In genomic region chr2:104320061-104320624, GRCm38 (mm10) we compare ENCODE assay signal across 17 mouse cellular contexts.
DNase-seq lines count a peak whose midpoint lies in the region; ATAC-seq and TF ChIP-seq lines count a peak whose summit lies in the region.
"Had no signal": no experiment of that assay in that cellular context is flagged by ENCODE, and none has a peak within 500 bp of the region (broad histone marks: within the 10 kb centered on the region; RNA-seq: fewer than 3 reads in every experiment).

No protein-coding gene starts in this region.

- no peaks in the 10 kb centered on the region for H3K9me3 ChIP-seq in neural tube, embryonic 14.5 days (ENCODE audit: control insufficient read depth, low read length)
- H3K9me3 ChIP-seq: embryonic facial prominence, embryonic 10.5 days; heart, embryonic 13.5 days; limb, embryonic 12.5 days; liver, embryonic 12.5 days had no signal

- H3K36me3 ChIP-seq in kidney, adult 2 months (ENCODE audit: control insufficient read depth, insufficient read depth, low read length) = no peaks in the 10 kb centered on the region
- no peaks in the 10 kb centered on the region for H3K36me3 ChIP-seq in neural tube, embryonic 14.5 days (ENCODE audit: control insufficient read depth, insufficient read depth, low read length)
- H3K36me3 ChIP-seq: embryonic facial prominence, embryonic 10.5 days; heart, embryonic 13.5 days; limb, embryonic 12.5 days; liver, embryonic 12.5 days had no signal

- H3K4me1 ChIP-seq in kidney, adult 2 months (ENCODE audit: control insufficient read depth, insufficient read depth, low read length) = no peaks in the 10 kb centered on the region
- peaks cover 8% of the 10 kb centered on the region; the same call in 1 of the 2 replicates for H3K4me1 ChIP-seq in neural tube, embryonic 14.5 days (ENCODE audit: control insufficient read depth, insufficient read depth, low read length)
- peaks cover 16% of the 10 kb centered on the region for H3K4me1 ChIP-seq in olfactory bulb, adult 2 months (ENCODE audit: control insufficient read depth, insufficient read depth, low read length)
- H3K4me1 ChIP-seq: heart, embryonic 13.5 days; liver, embryonic 12.5 days had no signal

- peak; percentile 11 for DNase-seq in kidney, adult 2 months
- no peak for DNase-seq in kidney, adult 11 months
- DNase-seq in neural tube, embryonic 10.5 days (ENCODE audit: extremely low spot score, low spot score) = no peak
- peak; percentile 46 for DNase-seq in adrenal gland, postnatal 10 days
- DNase-seq in layer of hippocampus, postnatal 10 days (ENCODE audit: low spot score in 2 of 2) = no peak
- DNase-seq: gastrocnemius, postnatal 10 days; heart, adult 18-20 months; kidney, adult 8-10 months; lung, embryonic 14.5 days; lung, postnatal 4 days; thymus, postnatal 4 days had no signal

- H3K27me3 ChIP-seq in kidney, adult 2 months (replicated peaks; ENCODE audit: control insufficient read depth, insufficient read depth, low read length) = no peaks in the 10 kb centered on the region
- H3K27me3 ChIP-seq in neural tube, embryonic 14.5 days (ENCODE audit: control insufficient read depth, insufficient read depth, low read length) = no peaks in the 10 kb centered on the region
- H3K27me3 ChIP-seq: heart, embryonic 13.5 days; limb, embryonic 12.5 days had no signal

- H3K9ac ChIP-seq in neural tube, embryonic 14.5 days (replicated peaks; ENCODE audit: low read depth, low read length) = no peak overlapping the region
- H3K9ac ChIP-seq: heart, embryonic 13.5 days; limb, embryonic 12.5 days; liver, embryonic 12.5 days; lung, embryonic 14.5 days had no signal

- H3K4me3 ChIP-seq in kidney, adult 2 months (ENCODE audit: insufficient read depth, low read depth, low read length) = no peak overlapping the region
- no peak overlapping the region for H3K4me3 ChIP-seq in neural tube, embryonic 14.5 days (ENCODE audit: low read depth, low read length)
- no peak overlapping the region for H3K4me3 ChIP-seq in olfactory bulb, adult 2 months (ENCODE audit: insufficient read depth, low read depth, low read length)
- H3K4me3 ChIP-seq: embryonic facial prominence, embryonic 10.5 days; heart, embryonic 13.5 days; limb, embryonic 12.5 days; liver, embryonic 12.5 days had no signal

- no peak for TF ChIP-seq POLR2A in kidney, adult 2 months (IDR thresholded peaks at IDR 0.05; ENCODE audit: low read depth, low read length)
- TF ChIP-seq POLR2A in olfactory bulb, adult 2 months (IDR thresholded peaks at IDR 0.05; ENCODE audit: insufficient read depth, low read depth, low read length) = no peak

- H3K4me2 ChIP-seq in neural tube, embryonic 14.5 days (ENCODE audit: low read depth, low read length) = no peak overlapping the region
- H3K4me2 ChIP-seq: heart, embryonic 13.5 days; limb, embryonic 12.5 days; liver, embryonic 12.5 days; lung, embryonic 14.5 days had no signal

- peak; percentile 16; the same call in 1 of the 2 replicates for ATAC-seq in neural tube, embryonic 14.5 days (ENCODE audit: low read depth)
- ATAC-seq: liver, embryonic 12.5 days had no signal

- 41% methylated on average over 13 of the region's 13 CpGs for WGBS in kidney, adult 2 months
- 85% methylated on average over 13 of the region's 13 CpGs for WGBS in neural tube, embryonic 14.5 days
- 69% methylated on average over 13 of the region's 13 CpGs for whole genome bisulfite sequencing in olfactory bulb, adult 2 months

- H3K27ac ChIP-seq in kidney, adult 2 months (ENCODE audit: insufficient read depth, low read depth, low read length) = no peak overlapping the region
- H3K27ac ChIP-seq in neural tube, embryonic 14.5 days (ENCODE audit: low read depth, low read length) = no peak overlapping the region
- H3K27ac ChIP-seq in olfactory bulb, adult 2 months (ENCODE audit: insufficient read depth, low read depth, low read length) = 0 out of 2 replicates have a peak overlapping the region, but pooled peaks have one; percentile 20
- H3K27ac ChIP-seq: embryonic facial prominence, embryonic 10.5 days; heart, embryonic 13.5 days; limb, embryonic 12.5 days; liver, embryonic 12.5 days had no signal

- no peak for TF ChIP-seq CTCF in kidney, adult 2 months (conservative IDR thresholded peaks at IDR 0.05; ENCODE audit: insufficient read depth, insufficient read length, low read depth, low read length)
- TF ChIP-seq CTCF in olfactory bulb, adult 2 months (IDR thresholded peaks at IDR 0.05; ENCODE audit: insufficient read depth, low read depth, low read length) = no peak

Comparison
In these comparisons a context has a peak if more than half of its experiments do, and no peak if none do; other contexts are left out.
1. DNase-seq: peak in kidney, adult 2 months (single experiment) and adrenal gland, postnatal 10 days (single experiment); none in kidney, adult 11 months (single experiment), neural tube, embryonic 10.5 days (single experiment) and layer of hippocampus, postnatal 10 days (0 of 2).